In the genomic region with DNA sequence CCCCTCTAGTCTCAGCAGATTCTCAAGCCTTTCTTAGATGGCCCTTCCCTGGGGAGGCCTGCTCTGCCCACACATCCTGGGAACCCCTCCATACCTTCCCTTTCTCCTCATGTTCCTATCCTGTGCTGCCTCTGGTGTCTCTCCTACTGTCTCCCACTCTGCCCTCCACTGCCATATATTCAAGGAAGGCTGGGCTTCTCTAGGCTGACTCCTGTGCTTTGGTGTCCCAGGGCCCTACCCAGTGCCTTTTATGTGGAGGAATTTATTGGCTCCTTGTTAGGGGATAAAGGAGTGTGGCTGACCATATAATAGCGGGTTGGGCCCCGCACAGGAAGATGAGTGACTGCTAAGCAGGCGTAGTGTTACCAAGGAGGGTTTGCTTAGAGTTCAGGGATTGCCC, we compare ENCODE assay signal across 29 mouse cellular contexts. TPM values are rescaled to one million over a fixed set of nuclear protein-coding genes. Genes with fewer than 3 reads are reported as not detected.
DNase-seq lines count a peak whose midpoint lies in the region; ATAC-seq lines count a peak whose summit lies in the region.
"Had no signal": no experiment of that assay in that cellular context is flagged by ENCODE, and none has a peak within 500 bp of the region (broad histone marks: within the 10 kb centered on the region; RNA-seq: fewer than 3 reads in every experiment).

No protein-coding gene starts in this region.

- H3K9ac ChIP-seq in heart, embryonic 13.5 days = no peak overlapping the region
- 0 out of 2 replicates have a peak overlapping the region, but pooled peaks have one; percentile 13 for H3K9ac ChIP-seq in limb, embryonic 13.5 days
- H3K9ac ChIP-seq in embryonic facial prominence, embryonic 15.5 days = no peak overlapping the region
- H3K9ac ChIP-seq: forebrain, embryonic 15.5 days; heart, embryonic 15.5 days; hindbrain, embryonic 15.5 days; liver, embryonic 13.5 days had no signal

- no peaks in the 10 kb centered on the region for H3K9me3 ChIP-seq in heart, embryonic 13.5 days
- H3K9me3 ChIP-seq in limb, embryonic 13.5 days = no peaks in the 10 kb centered on the region
- H3K9me3 ChIP-seq in limb, embryonic 10.5 days (replicated peaks) = no peaks in the 10 kb centered on the region
- no peaks in the 10 kb centered on the region for H3K9me3 ChIP-seq in embryonic facial prominence, embryonic 15.5 days (replicated peaks)
- H3K9me3 ChIP-seq: forebrain, embryonic 10.5 days; forebrain, embryonic 15.5 days; heart, embryonic 15.5 days; hindbrain, embryonic 15.5 days; liver, embryonic 13.5 days had no signal

- intact Hi-C loops in heart, postnatal 36 days (cut with DNase I) = no loop called here

- 76% methylated on average over 3 of the region's 3 CpGs for WGBS in heart, embryonic 13.5 days
- WGBS in limb, embryonic 13.5 days = 23% methylated on average over 3 of the region's 3 CpGs
- WGBS in limb, embryonic 10.5 days = 37% methylated on average over 3 of the region's 3 CpGs
- 64% methylated on average over 3 of the region's 3 CpGs for WGBS in embryonic facial prominence, embryonic 15.5 days

- no peak for DNase-seq in heart, postnatal 36 days
- DNase-seq in limb, embryonic 10.5 days (ENCODE audit: low spot score) = no peak
- DNase-seq in R1 (ENCODE audit: low read depth, low spot score) = peak; percentile 67
- DNase-seq in liver = no peak
- no peak for DNase-seq in frontal cortex, postnatal 14 days (ENCODE audit: low spot score in 2 of 2)
- DNase-seq: adrenal gland, adult 2 months; adrenal gland, postnatal 36 days; cerebellum, adult 18-20 months; cerebellum, postnatal 10 days; kidney, adult 11 months; kidney, postnatal 14 days; layer of hippocampus, adult 9-11 months; liver, embryonic 13.5 days; lung, adult 18-20 months; right cerebral cortex, postnatal 4 days; thymus, postnatal 4 days had no signal

- H3K27ac ChIP-seq in heart, embryonic 13.5 days (replicated peaks) = 0 out of 2 replicates have a peak overlapping the region, but pooled peaks have one; percentile 16
- H3K27ac ChIP-seq in limb, embryonic 13.5 days = no peak overlapping the region
- no peak overlapping the region for H3K27ac ChIP-seq in limb, embryonic 10.5 days
- 0 out of 2 replicates have a peak overlapping the region, but pooled peaks have one; percentile 22 for H3K27ac ChIP-seq in embryonic facial prominence, embryonic 15.5 days (replicated peaks)
- H3K27ac ChIP-seq: forebrain, embryonic 10.5 days; forebrain, embryonic 15.5 days; heart, embryonic 15.5 days; hindbrain, embryonic 15.5 days; left cerebral cortex, adult 2 months; liver, embryonic 13.5 days; macrophage had no signal

- no peak overlapping the region for H3K4me2 ChIP-seq in heart, embryonic 13.5 days
- H3K4me2 ChIP-seq in limb, embryonic 13.5 days (replicated peaks) = no peak overlapping the region
- H3K4me2 ChIP-seq in embryonic facial prominence, embryonic 15.5 days (replicated peaks) = no peak overlapping the region
- H3K4me2 ChIP-seq: forebrain, embryonic 15.5 days; heart, embryonic 15.5 days; hindbrain, embryonic 15.5 days; liver, embryonic 13.5 days had no signal

- no peak for ATAC-seq in heart, embryonic 13.5 days (ENCODE audit: extremely low read depth, insufficient number of reproducible peaks, low FRiP score, low TSS enrichment)
- no peak for ATAC-seq in limb, embryonic 13.5 days (ENCODE audit: low FRiP score, low read depth)
- ATAC-seq in embryonic facial prominence, embryonic 15.5 days (ENCODE audit: insufficient number of reproducible peaks, low FRiP score, low TSS enrichment, low read depth) = no peak
- ATAC-seq: activated CD4-positive, CD25-positive, alpha-beta regulatory T cell, adult 4 months; forebrain, embryonic 15.5 days; lung, postnatal 0 days; Patski had no signal

- peaks cover 18% of the 10 kb centered on the region for H3K36me3 ChIP-seq in heart, embryonic 13.5 days
- peaks cover 24% of the 10 kb centered on the region for H3K36me3 ChIP-seq in limb, embryonic 13.5 days
- H3K36me3 ChIP-seq in limb, embryonic 10.5 days = peaks cover 34% of the 10 kb centered on the region
- peaks cover 9% of the 10 kb centered on the region; the same call in 1 of the 2 replicates for H3K36me3 ChIP-seq in embryonic facial prominence, embryonic 15.5 days

- H3K4me3 ChIP-seq in heart, embryonic 13.5 days = no peak overlapping the region
- no peak overlapping the region for H3K4me3 ChIP-seq in limb, embryonic 13.5 days
- H3K4me3 ChIP-seq in limb, embryonic 10.5 days = no peak overlapping the region
- H3K4me3 ChIP-seq in embryonic facial prominence, embryonic 15.5 days (replicated peaks) = no peak overlapping the region
- H3K4me3 ChIP-seq: forebrain, embryonic 10.5 days; forebrain, embryonic 15.5 days; heart, embryonic 15.5 days; hindbrain, embryonic 15.5 days; left cerebral cortex, adult 2 months; liver, embryonic 13.5 days; myocyte had no signal

- H3K27me3 ChIP-seq in heart, embryonic 13.5 days (replicated peaks) = no peaks in the 10 kb centered on the region
- no peaks in the 10 kb centered on the region for H3K27me3 ChIP-seq in limb, embryonic 13.5 days
- H3K27me3 ChIP-seq in limb, embryonic 10.5 days (ENCODE audit: low read depth, poor library complexity, severe bottlenecking) = no peaks in the 10 kb centered on the region
- H3K27me3 ChIP-seq in embryonic facial prominence, embryonic 15.5 days = no peaks in the 10 kb centered on the region
- H3K27me3 ChIP-seq: forebrain, embryonic 15.5 days; heart, embryonic 15.5 days; hindbrain, embryonic 15.5 days; liver, embryonic 13.5 days; Patski had no signal

- peaks cover 19% of the 10 kb centered on the region for H3K4me1 ChIP-seq in heart, embryonic 13.5 days
- H3K4me1 ChIP-seq in limb, embryonic 13.5 days = peaks cover 26% of the 10 kb centered on the region
- H3K4me1 ChIP-seq in limb, embryonic 10.5 days = peaks cover 16% of the 10 kb centered on the region
- peaks cover 15% of the 10 kb centered on the region for H3K4me1 ChIP-seq in embryonic facial prominence, embryonic 15.5 days
- H3K4me1 ChIP-seq: heart, embryonic 15.5 days had no signal

RNA-seq across cellular contexts. Expression of a gene that starts 18.7 kb away (rescaled TPM):
- 14.7 and 15.0 TPM in 2 replicates for polyA plus RNA-seq in heart, embryonic 13.5 days (2015; fragmentation: Nextera tagmentation; extraction: Ambion mirVana)
- 1 to 10 TPM; 9.4 to 10.0 TPM for total RNA-seq in heart, postnatal 36 days (2021)
- polyA plus RNA-seq in limb, embryonic 13.5 days (2015; fragmentation: Nextera tagmentation; extraction: Ambion mirVana) = 30.4 and 37.7 TPM in 2 replicates
- polyA plus RNA-seq in limb, embryonic 10.5 days (2016; fragmentation: Nextera tagmentation; extraction: Ambion mirVana) = 37.6 and 40.2 TPM in 2 replicates
- 26.6 and 28.2 TPM in 2 replicates for polyA plus RNA-seq in embryonic facial prominence, embryonic 15.5 days (2015; fragmentation: Nextera tagmentation; extraction: Ambion mirVana)

RNA-seq across cellular contexts. Expression of a gene that starts 53.9 kb away (rescaled TPM):
- 1.1 and 1.8 TPM in 2 replicates for polyA plus RNA-seq in heart, embryonic 13.5 days (2015; fragmentation: Nextera tagmentation; extraction: Ambion mirVana)
- 1 to 10 TPM; 3.0 to 3.6 TPM for total RNA-seq in heart, postnatal 36 days (2021)
- 3.0 and 3.9 TPM in 2 replicates for polyA plus RNA-seq in limb, embryonic 13.5 days (2015; fragmentation: Nextera tagmentation; extraction: Ambion mirVana)
- polyA plus RNA-seq in limb, embryonic 10.5 days (2016; fragmentation: Nextera tagmentation; extraction: Ambion mirVana) = 1.9 and 2.3 TPM in 2 replicates
- polyA plus RNA-seq in embryonic facial prominence, embryonic 15.5 days (2015; fragmentation: Nextera tagmentation; extraction: Ambion mirVana) = 5.4 and 5.8 TPM in 2 replicates
- polyA plus RNA-seq: macrophage had no signal

Comparison
In these comparisons a context has a peak if more than half of its experiments do, and no peak if none do; other contexts are left out.
1. H3K27ac ChIP-seq: peak in heart, embryonic 13.5 days (single experiment) and embryonic facial prominence, embryonic 15.5 days (single experiment); none in limb, embryonic 13.5 days (single experiment) and limb, embryonic 10.5 days (single experiment).